Mouse (Mus musculus) cerebellum, postnatal 25 days (tissue): ENCODE measurements around the gene Tmem106a.
"Not testable (repeated sequence)": the region's sequence is repeated elsewhere in the genome, so short reads cannot be mapped to it uniquely, and the experiment has no call there.

Experiments used
- DNase-seq, 2 experiments: peaks; one replicate each; pipeline ENCODE4 v3.0.0; 2021; ENCODE audit warnings: mixed read lengths in 2 of 2

Gene Tmem106a

DNA sequence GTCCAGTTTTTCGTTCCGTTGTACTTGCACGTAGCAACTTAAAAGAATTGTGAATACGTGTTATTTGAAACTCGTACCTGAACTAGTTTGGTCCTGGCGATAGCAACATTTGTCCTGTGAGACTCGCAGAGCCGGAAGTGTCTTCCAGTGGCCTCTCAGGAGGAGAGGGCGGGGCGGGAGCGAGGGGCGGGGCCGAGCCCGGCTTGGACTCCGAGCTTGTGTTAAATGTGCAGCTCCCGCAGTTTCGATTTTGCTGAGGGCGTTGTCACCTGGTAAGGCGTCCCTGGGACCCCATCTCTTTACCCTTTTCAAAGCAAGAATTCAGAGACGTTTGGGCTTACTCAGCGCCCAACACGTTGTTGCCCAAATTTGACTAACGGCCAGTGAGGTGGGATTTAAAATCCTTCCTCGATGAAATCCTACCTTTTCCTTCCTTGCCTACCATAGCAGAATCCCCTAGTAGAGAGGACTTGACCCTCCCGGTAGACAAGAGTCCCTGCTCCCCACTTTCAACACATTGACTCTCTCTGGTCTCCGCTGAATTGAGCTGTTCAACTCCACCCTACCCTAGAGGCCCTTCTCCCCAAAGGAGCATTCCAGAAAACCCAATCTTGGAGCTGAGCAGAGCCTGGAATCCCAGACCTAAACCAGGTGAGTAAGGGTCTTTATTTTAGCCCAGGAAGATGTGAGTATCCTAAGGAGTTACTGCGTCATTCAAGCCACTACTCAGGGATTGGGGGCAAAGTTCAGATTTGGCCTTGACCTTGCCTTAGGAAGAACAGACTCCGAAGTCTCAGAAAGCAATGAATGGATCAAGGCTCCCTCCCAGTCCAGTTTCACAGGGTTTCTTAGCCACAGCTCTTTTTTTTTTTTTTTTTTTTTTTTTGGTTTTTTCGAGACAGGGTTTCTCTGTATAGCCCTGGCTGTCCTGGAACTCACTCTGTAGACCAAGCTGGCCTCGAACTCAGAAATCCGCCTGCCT lies at the start of gene Tmem106a:
Tmem106a (plus strand) TSS at position 189 of the 982 bp plus-strand sequence.
- DNase-seq, result peak; percentile 19 to 48

DNA sequence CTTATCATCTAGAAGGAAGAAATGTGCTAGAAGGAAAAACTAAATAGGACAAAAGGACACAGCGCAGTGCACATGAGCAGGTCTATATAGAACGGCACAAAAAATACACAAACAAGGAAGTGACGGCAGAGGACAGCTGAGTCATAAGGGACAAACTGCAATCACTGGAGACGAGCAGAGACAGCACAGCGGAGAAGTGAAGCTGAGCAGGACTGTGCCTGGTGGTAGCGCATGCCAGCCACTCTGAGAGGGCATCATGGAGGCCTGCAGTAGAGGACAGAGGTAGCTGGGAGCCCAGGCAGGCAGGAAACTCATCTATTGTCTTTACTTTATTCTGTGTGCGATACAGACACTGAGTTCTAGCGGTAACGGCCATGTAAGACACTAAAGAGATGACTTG lies 38.5 kb upstream of the Tmem106a start:
- no peak for DNase-seq

DNA sequence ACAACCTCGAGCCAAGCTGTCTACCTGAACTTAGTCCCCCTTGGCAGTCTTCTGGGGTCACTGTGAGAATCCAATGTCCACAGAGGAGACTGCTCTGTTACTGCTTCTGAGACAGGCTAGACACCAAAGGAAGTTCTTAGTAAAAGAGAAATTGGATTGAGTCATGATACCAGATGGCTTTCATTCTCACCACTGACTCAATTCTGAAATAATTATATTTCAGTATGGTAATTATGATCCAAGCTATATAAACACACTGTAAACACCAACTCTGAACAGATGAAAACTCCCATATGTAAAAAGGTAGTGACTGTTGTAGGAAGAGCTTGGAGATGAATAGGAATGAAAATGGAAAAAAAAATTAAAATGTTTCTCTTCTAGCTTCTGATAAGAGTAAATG lies 37.9 kb upstream of the Tmem106a start:
- no peak for DNase-seq

DNA sequence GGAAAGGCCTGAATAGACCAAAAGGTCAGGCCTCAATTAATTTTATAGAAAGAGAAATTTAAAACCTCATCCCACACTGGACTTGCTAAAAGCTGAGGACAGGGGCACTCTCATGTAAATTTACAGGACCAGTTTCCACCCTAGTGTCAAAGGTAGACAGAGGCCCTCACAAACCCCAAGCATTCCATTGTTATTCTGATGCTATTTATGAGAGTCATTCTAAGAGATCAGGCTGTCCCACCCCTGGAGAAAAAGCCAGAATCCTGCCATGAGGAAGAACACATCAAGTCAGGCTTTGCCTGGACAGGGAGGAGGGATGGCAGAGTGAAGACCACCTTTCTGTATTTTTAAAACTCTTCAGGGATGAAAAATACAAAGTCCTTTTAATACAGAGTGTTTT lies 33.5 kb upstream of the Tmem106a start:
- no peak for DNase-seq

DNA sequence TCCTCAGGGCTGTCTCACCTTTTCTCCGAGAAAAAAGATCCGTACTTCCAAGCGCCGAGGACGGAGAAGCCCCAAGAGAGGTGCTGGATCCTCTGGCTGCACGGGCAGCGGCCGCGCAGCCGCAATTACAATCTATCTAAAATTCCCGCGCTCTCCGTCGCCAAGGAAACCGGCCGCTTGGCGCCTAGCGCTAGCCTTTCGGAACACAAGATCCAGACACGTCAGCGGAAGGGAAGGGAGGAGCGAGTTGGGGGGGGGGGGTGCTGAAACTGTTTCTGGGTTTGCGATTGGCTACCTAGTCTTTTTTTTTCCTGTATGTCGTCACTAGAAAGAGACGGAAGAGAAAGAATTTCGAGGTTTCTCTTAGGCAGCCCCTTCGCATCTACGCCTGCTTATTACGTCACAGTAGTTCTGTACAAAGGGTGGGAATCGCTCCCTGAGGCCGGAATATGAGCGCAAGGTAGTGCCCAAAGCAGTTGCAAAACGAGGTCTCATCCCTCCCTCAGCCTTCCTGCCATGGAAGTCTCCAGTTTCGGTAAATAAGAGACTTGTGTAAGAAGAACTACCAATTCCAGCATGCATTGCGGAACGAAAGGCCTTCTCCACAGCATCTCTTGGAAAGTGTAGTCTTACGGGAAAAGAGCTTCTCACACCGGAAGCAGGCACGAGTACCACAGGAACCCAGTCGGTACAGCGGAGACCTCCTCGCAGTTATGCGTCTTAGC lies 30.1 kb upstream of the Tmem106a start, which contains the start of the genes Brca1 and Nbr1:
Brca1 (minus strand) TSS at position 205 of the 725 bp plus-strand sequence.
Nbr1 (plus strand) TSS at position 399 of the 725 bp plus-strand sequence.
- DNase-seq, result peak; percentile 88 to 94

DNA sequence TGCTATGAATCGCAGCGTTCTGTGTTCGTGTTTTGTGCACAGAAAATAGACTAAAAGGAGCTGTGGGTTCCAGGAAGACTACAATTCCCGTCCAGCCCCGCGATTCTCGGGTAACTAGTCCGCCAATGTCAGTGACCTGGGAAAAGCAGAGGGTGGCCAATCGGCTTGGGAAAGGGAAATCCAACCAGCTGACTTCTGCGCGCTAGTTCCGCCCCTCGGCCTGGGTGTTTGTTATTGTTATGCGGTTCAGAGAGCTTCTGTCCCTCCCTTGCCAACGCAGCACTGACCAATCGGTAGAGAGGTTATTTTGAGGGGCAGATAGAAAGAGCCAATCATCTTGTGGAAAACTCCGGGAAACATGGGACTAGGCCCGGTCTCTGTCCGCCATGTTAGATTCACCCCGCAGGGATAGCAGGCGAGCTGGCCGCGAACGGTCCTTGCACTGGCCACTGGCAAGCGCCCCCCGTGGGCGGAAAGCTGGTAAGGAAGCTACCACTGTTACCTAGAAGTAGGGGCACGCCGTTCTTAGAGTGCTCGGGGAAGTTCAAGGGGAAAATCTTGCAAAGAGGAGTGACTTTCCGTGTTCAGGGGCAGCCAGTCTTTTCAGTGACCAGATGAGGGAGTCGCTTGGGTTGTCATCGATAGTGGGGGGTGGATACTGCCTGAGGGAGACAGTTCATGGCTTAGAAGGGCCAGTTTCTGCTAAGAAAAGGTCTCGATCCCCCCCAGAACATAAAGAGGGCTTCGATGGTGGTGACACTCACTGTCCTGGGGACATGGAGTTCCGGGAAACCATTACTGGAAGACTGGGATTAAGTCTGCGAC lies 29.4 kb upstream of the Tmem106a start:
- peak; percentile 96 for DNase-seq

DNA sequence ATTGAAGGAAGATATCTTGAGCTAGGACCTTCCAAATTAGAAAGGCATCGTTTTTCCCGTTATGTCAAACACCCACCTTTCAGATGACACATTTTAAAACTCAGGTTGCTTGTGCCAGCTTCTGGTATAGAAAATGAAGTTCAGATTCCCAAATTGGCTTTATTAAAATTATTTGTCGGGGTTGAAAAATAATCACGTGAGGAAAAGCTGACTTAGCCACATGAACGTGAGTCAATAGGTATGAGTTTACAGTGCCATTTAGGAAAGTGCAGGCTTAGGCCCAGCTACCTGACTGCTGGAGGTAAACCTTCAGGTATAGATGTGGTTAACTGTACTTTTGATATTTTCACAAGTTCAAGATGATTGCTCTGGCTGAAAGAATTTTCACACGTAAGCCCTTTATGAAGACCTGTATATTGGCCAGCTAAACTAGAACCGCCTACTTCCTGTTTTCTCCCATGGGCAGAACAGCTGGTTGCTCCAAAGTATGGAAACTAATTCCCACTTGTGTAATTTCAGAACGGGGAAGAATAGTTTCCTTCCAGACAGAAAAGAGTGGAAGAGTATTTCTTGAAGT lies 28.6 kb upstream of the Tmem106a start:
- DNase-seq, result no peak

DNA sequence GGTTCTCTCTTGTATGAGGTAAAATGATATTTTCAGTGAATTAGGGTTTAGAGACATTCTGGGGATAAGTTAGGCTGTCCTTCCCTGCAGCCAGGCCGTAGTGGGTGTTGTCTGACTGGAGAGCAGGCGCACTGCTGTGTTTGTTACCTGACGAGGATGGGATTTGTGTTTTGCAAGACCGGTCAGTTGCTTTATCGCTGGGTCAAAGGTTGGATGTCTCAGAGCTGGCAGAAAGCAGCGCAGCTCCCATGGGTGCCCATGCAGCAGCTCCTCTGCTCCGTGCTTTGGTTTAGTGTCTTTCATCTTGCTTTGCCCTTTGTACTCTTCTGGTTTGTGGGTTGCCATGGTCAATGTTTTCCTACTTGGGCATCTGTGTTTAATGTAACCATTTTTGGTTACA lies 25.5 kb upstream of the Tmem106a start:
- DNase-seq, result no peak

DNA sequence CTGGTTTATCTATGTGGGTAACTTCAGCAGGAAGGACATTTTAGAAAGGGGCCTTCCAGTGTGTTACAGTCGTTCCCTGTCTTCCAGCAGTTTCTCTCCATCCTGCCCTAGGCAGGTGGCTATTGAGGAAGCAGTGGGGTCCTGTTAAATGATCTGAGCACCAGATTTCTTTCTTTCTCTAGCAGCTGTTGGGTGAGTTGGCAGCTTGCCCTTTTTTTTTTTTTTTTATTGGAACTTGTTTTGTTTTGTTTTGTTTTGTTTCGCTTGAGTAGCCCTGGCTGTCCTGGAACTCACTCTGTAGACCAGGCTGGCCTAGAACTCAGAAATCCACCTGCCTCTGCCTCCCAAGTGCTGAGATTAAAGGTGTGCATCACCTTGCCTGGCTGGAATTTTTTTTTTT lies 25.1 kb upstream of the Tmem106a start:
- no peak for DNase-seq

DNA sequence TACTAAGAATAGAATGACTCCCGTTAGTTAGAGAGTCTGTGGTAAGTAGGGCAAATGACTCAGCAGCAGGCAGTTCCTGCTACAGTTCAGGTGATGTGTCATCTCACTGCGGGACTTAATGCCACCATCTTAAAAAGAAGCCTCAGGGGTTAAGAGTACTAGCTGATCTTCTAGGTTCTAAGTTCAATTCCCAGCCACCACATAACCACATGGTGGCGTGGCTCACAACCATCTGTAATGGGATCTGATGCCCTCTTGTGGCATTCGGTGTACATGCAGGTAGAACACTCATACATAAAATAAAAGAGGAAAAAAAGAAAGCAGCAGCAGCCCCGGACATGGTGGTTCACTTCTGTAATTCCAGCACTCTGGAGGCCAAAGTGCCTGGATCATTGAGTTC lies 19.7 kb upstream of the Tmem106a start:
- peak; percentile 39 to 61 for DNase-seq

DNA sequence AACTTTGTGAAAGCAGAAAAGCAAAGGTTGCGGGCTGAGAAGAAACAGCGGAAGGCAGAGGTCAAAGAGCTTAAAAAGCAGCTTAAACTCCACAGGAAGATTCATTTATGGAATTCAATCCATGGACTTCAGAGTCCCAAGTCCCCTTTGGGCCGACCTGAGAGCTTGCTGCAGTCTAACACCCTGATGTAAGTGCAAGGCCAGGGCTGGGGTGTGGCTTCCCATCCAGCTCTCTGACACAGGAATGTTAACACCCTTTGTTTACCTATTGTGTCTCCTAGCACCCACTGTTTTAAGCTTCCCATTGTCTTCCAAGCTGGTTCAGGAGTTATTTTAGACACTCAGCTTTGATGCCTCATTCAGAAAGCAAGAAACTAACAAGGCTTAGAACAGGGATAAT lies 13.6 kb upstream of the Tmem106a start:
- DNase-seq, result no peak

DNA sequence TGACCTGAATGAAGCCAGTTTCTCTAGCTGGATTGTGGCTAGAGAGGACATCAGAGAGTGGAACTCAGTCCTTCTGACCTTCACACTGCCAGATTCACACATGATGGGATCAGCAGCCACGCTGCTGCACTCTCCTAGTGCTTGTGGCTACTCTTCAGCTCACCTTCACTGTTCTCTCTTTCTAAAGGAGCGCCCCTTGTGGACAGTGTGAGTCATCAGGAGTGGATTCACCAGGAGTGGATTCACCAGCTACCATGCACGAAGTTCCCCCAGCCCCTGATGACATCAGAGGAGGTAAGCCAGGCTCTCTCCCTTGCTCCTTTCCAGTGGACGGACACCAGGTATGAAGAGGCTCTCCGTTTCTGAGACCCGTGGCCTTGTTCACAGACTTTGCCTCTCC lies 5.9 kb upstream of the Tmem106a start:
- no peak for DNase-seq

DNA sequence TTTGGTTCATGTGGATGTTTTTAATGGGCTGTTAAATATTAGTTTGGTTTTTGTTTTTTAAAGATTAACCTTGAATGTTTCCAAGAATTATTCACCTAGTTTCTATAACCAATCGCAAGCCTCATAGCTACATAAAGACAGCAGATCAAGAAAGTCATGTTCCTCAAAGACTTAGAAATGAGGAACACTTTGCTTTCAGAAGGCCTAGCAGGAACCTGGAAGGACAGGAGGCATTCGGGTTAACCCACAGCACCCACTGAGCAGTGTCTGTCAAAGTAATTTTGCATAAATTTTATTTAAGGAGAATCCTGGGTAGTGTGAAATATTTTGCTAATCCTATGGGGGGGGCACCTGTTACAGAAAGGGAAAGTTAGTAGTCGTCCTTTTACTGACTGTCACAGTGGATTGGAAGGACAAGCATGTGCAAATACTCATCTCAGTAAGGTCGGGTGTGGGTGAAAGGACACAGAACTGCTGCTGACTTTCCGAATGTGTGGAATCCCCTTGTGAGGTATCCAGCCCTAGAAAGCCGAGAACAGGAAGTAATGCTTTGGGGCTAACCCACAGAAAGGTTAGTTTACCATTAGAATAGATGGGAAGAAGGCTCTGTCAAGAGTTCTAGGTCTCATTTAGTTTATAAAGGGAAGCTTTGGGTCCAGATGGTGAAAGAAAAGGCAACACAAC lies 819 bp upstream of the Tmem106a start:
- DNase-seq, result no peak

DNA sequence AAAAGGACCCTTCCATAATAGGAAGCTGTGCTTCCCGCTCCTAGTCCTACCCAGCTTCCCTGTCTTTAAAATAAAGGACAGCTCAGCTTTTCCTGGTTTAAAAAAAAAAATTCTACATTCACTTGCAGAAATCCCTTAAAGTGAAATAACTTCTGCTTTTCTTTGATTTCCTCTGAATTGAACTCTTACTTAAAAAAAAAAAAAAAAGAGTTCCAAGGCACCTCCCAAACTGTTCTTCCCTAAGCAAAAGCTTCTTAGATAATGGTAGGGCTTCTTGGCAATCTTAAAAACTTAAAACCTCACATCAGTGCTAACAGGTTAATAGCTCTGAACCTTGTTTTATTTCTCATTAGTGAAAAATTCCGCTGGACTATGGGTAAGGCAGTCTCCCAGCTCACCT lies 1.2 kb downstream of the Tmem106a start:
- no peak for DNase-seq

DNA sequence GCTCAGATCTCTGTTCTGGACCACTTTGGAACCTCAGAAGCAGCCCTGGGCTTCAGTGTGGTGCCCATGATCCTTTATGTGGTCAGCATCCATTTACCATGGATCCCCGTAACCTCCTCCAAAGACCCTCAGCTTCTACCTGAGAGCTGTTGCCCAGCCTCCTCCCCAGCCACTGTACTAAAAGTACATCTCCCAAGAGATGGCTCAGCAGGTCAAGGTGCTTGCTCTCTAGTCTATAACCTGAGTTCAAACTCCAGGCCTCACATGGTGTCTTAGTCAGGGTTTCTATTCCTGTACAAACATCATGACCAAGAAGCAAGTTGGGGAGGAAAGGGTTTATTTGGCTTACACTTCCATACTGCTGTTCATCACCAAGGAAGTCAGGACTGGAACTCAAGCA lies 3.0 kb downstream of the Tmem106a start:
- not testable (repeated sequence) for DNase-seq

DNA sequence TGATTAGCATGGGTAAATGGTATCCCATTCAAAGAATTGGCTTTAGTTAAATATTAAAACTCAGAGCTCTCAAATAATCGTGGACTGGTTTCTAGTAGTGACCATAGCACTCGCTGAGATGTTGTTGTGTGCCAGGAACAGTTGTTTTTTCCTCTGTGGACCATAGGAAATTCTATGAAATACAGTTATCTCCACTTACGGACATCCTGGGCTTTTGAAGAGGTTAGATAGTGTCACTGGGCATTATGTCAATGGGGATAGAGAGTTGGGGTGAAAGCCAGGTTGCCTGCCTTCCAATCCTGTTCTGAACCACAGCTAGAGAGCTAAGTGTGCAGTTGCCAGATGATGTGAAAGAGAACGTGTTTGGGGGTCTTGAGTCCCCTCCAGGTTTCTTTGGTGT lies 3.8 kb downstream of the Tmem106a start:
- no peak for DNase-seq

DNA sequence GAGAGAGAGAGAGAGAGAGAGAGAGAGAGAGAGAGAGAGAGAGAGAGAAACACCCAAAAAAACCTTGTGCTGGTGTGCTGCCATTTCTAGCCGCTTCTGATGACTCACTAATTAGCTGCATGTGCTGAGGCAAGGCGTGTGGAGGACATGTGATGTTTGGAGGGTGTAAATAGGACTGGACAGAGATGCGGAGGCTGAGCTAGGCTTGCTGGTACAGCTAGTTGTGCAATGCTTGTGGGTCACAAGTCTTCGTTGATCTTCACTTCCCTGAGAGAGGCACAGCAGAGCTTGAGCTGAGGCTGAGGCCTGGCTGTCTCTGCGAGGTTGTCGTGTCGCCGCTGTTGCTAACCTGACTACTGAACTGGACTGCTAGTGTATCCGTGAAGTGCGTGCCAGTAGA lies 5.6 kb downstream of the Tmem106a start:
- no peak for DNase-seq

DNA sequence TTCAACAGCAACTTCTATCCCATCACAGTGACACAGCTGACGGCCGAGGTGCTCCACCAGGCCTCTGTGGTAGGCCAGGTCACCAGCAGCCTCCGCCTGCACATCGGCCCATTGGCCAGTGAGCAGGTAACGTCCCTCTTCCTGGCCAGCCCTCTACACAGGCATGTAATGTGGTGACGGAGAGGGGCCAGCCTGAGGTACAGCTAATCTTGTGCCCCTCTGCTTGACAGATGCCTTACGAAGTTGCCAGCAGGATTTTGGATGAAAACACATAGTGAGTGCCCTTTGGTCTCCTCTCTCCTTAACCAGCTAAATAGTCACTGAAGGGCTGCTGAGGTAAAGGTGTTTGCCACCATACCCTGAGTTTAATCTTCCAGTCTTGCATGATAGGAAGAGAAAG lies 6.8 kb downstream of the Tmem106a start:
- DNase-seq, result no peak

DNA sequence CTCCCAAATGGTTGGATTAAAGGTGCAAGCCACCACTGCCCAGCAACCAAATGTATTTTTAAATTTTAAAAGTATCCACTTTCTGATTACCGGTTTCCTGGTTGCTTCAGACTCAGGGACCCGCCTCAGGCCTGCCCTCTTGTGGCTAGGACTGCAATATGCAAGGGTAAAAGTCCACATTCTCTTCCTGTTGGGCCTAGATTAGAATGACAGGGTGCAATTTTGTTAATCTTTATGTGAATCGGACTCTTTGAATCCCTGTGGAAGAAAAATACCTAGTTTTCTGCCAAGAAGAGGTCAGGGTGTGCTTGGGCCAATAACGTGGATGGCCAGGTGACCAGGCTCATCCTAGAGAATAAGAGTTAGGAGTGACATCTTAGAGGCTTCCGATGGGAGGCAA lies 7.4 kb downstream of the Tmem106a start:
- peak; percentile 51 to 71 for DNase-seq

DNA sequence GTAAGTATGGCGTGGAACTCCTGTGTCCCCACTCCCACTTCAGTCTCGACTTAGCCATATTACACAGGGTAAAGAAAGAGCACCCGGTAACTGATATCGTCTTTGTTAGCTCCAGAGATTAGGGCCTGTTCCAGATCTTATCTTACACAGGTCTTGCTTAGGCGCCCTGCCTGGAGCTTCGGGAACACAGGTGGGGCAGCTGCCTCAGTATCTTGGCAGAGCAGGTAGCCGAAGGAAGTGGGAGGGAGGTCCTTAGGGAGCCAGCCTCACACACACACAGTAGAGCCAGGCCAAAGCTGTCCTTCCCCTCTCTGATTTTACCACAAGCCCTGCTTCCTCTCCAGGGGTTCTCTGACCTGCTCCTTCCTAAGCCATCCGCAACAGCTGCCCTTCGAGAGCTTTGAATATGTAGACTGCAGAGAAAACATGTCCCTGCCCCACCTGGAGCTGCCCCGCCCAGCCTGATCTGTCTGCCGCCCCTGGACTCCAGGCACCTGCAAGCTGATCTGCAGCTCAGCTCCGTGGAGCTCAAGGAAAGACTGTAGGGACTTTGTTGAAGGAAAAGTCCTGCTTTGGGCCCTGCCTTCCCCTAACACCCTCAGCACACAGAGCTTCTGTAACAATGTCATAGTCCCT lies 8.1 kb downstream of the Tmem106a start:
- no peak for DNase-seq

DNA sequence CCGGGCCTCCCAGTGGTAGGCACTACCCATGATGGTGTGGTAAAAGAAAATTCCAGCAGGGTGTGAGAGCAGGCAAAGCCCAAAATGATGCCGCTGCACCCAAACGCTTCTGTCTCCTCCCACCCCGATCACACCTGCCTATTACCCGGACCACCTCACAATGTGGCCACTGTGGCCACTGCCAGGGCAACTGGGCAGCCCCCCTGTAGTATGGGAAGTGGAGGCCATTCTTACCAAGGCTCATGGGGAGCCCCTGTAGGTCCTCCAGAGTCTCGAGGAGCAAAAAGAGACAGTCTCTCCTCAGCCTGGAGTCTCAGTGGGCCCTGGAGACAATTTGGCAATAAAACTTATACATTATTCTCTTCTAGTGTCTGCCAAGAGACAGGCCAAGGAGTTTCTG lies 17.1 kb downstream of the Tmem106a start, which contains the start of gene Gm11634:
Gm11634 (minus strand) TSS at position 101 of the 400 bp plus-strand sequence.
- DNase-seq, result no peak
